Mouse (Mus musculus) adrenal gland (tissue): ENCODE data around the gene Lysmd3.

Experiments used
- intact Hi-C: fragments of 180-260 bp; cut with DNase I; formaldehyde crosslinking; loops from one replicate; pipeline ENCODE4 v1.15.1; 2025

The Lysmd3 gene

DNA sequence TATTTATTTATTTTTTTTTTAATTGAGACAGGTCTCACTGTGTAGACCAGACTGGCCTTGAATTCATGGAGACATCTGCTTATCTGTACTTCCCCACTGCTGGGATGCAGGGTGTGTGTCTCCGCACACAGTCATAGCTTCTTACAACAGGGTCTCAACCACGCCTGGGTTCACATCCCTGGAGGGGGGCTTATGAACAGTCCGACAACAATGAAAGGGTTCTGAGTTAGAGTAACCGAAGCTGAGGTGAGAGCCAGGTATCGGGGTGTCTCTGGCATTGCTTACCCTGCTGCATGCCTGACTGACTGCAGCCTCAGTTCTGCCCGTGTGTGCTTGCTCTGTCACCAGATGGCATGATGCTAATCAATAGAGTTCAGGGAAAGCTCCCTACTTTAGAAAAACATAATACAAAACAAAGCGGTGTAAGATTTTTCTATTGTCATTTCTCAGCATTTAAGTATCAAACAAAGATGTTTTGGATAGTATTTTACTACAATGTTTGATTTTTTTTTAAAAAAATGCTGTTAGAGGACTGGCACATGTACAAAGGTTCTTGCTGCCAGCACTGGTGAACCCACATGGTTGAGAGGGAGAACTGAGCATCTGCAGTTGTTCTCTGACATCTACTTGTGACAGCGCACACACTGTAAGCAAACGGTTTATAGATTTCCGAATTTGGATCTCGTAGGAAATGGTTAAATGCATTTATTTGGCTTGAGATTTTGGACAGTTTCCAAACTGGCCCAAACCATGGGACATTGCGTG is 6.3 kb downstream of the Lysmd3 start:
- intact Hi-C loops, result no loop called here

- intact Hi-C loops, result no loop called here
Observed at GRCm38 (mm10) chr13:81664331-81664698, 6.9 kb downstream of the Lysmd3 start.

- intact Hi-C loops, result no loop called here
Observed at GRCm38 (mm10) chr13:81667713-81668112, 10.2 kb downstream of the Lysmd3 start.

DNA sequence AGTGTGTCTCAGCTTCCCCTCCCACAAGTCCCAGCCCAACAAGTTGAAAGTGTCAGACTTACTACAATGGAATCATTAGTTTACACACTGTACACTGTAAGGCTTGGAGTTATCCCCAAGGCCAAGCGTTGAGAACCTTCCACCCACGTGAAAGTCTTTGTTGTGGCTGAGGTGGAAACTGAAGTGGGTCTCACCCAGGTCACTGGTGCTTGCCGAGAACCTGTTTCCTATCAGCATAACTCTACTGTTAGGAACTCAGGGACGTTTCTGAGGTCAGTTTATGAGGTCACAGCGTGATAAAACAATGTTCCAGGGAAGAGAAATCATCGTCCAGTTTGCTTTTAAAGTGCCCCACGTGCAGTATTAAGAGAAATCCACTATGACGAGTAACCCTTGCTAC is 17.9 kb downstream of the Lysmd3 start:
- intact Hi-C loops, result loop anchor here (5.0 kb wide), 1 partner anchor 37 kb away; the partner anchor contains the start of genes Mblac2 and Polr3g

DNA sequence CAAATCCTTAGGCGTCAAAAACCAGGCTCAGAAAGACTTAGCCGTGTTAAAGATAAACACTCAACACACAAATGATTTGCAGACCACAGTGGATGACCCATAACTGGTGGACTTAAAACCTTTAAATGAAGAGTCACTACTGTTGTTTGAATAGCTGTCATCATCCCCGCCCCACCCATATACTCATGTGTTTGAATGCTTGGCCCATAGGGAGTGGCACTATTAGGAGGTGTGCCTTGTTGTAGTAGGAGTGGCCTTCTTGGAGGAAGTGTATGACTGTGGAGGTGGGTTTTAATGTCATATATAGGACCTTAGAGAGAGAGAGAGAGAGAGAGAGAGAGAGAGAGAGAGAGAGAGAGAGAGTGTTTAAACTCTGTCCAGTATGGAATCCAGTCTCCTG is 25.6 kb downstream of the Lysmd3 start:
- intact Hi-C loops, result no loop called here

- intact Hi-C loops, result no loop called here
Observed at GRCm38 (mm10) chr13:81684258-81684657, 26.8 kb downstream of the Lysmd3 start.

DNA sequence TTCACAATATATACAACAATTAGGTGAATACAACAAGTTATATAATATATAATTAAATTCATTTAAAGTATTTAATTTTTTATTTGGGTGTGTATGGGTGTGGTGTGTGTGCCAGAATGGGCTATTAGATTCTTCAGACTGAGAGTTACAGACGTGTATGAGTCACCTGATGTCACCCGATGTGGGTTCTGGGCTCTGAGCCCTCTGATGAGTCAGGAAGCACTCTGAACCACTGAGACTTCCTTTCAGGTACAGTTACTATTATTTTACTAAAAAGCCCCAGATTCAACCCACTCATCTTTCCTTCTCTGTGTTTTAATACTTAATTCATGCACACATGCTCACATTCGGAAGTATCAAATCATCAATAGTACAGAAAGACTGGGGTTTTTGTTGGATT is 27.4 kb downstream of the Lysmd3 start:
- intact Hi-C loops, result no loop called here

DNA sequence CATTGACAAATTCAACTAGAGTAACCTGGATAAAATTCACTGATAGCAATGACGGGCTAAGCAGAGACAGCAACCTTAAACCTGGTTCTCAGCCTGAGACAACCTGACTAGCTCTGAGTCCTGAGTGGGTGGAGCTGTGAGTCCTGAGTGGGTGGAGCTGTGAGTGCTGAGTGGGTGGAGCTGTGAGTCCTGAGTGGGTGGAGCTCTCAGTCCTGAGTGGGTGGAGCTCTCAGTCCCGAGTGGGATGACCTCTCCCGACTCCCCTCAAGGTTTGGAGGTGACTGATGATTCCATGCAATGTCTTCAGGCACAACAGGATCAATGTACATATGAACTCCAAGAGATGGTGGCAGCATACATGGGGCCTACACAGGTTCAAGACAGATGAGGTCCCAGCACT is 32.1 kb downstream of the Lysmd3 start:
- intact Hi-C loops, result no loop called here

- intact Hi-C loops, result no loop called here
Observed at GRCm38 (mm10) chr13:81690477-81690876, 33.0 kb downstream of the Lysmd3 start.

- intact Hi-C loops, result no loop called here
Observed at GRCm38 (mm10) chr13:81691606-81692005, 34.1 kb downstream of the Lysmd3 start.

GRCm38 (mm10) chr13:81694446-81694845 is 37.0 kb downstream of the Lysmd3 start:
- intact Hi-C loops, result no loop called here

DNA sequence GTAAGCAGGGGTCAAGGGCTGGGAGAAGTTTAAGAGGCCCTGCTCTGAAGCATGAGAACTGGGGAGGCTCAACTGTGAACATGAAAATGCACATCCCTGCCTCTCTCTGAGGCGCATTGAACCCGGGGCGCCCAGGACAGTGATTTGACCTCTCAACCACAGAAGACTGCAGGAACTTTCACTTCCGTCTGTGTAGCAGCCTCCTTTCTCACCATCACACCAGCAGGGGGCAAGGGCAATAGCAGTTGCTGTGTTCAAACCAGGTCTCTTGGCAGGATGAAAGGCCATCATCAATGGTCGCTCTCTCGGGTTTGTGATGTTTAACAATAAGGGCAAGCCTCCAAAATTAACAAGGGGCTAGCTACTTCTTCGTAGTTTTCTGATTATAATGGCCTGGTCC is 45.7 kb downstream of the Lysmd3 start:
- intact Hi-C loops, result loop anchor here (10.0 kb wide), 1 partner anchor 52 kb away; no protein-coding TSS in a partner anchor

GRCm38 (mm10) chr13:81703621-81704020 is 46.2 kb downstream of the Lysmd3 start:
- intact Hi-C loops, result loop anchor here (10.0 kb wide), 1 partner anchor 51 kb away; no protein-coding TSS in a partner anchor

DNA sequence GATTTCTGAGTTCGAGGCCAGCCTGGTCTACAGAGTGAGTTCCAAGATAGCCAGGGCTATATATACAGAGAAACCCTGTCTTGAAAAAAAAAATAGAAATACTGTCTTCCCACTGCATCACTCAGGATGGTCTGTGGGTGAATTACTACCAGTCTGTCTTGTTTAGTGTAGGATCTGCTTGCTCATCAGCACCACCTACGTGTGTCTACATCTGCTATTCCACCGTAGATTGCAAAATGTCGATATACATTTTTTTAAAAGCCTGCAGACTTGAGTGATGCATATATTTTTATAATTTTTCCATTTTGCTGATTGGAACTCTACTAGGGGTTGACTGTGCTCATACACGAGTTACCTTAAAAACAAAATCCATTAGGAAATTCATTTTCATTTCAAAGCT is 48.8 kb downstream of the Lysmd3 start:
- intact Hi-C loops, result loop anchor here (5.0 to 10.0 kb wide), 2 partner anchors 48 to 49 kb away; partner anchors contain the start of gene Lysmd3

DNA sequence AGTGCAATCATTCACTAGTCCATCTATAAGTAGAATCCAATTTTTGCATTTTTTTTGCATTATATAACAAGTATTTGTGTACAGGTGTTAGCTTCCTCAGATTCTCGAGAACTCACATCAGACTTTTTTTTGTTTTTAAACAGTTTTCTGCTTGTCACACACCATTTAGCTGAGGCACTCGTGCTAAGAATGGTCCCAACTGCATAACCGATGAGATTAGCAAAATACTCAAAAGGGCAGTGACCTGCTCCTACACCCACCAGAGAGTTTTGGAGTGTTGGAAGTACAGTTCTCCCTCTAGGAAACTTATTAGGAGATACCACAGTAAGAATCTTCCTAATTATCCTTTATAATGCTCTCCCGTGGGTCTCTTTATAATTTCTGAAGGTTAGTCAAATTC is 52.3 kb downstream of the Lysmd3 start:
- intact Hi-C loops, result loop anchor here (5.0 to 10.0 kb wide), 3 partner anchors 33 to 53 kb away; partner anchors contain the start of gene Lysmd3

GRCm38 (mm10) chr13:81710266-81710665 is 52.8 kb downstream of the Lysmd3 start:
- intact Hi-C loops, result loop anchor here (5.0 kb wide), 1 partner anchor 33 kb away; no protein-coding TSS in a partner anchor

GRCm38 (mm10) chr13:81710775-81711545 is 53.5 kb downstream of the Lysmd3 start, which contains the start of the genes Polr3g and Mblac2:
Polr3g (minus strand) TSS chr13:81711013.
Mblac2 (plus strand) TSS chr13:81711341.
- intact Hi-C loops, result loop anchor here (5.0 kb wide), 1 partner anchor 34 kb away; no protein-coding TSS in a partner anchor

DNA sequence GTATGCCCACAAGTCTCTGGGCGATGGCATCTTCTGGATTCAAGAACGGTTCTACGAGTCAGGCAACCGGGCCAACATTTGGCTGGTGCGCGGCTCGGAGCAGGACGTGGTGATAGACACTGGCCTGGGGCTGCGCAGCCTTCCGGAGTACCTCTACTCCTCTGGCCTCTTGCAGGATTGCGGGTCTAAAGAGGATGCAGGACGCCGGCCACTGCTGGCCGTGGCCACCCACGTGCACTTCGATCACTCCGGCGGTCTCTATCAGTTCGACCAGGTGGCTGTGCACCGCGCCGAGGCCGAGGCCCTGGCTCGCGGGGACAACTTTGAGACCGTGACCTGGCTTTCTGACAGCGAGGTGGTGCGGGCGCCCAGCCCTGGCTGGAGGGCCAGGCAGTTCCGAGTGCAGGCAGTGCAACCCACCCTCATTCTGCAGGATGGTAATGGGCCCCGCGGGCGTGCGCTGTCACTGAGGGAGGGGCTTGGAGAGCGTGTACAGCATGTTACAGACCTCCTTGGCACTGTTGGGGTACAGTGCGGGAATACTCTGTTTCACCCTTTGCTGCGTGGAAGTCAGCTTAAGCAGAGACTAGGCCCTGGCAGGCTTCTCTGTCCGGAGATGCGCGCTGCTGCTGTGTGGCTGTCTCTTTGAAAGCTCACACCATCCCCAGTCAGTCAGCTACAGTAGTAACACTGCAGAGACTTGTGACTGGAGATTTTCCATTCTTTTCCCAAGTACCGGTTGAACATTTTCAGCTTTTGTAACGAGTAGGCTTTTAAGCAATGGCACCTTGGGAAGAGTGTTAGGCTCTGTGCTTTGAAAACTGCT is 54.3 kb downstream of the Lysmd3 start:
- intact Hi-C loops, result loop anchor here (5.0 kb wide), 1 partner anchor 34 kb away; no protein-coding TSS in a partner anchor

DNA sequence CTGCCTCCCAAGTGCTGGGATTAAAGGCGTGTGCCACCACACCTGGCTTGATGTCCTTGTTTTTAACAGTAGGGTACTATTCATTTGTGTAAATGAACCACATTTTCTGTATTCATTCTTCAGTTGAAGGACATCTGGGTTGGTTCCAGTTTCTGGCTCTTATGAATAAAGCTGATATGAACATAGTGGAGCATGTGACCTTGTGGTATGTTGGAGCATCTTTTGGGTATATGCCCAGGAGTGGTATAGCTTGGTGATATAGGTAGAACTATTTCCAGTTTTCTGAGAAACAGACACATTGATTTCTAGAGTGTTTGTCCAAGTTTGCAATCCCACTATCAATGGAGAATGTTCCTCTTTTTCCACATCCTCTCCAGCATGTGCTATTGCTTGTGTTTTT is 56.4 kb downstream of the Lysmd3 start:
- intact Hi-C loops, result loop anchor here (5.0 kb wide), 1 partner anchor 37 kb away; no protein-coding TSS in a partner anchor
